ENCODE assay signal across 10 mouse cellular contexts in the genomic region with DNA sequence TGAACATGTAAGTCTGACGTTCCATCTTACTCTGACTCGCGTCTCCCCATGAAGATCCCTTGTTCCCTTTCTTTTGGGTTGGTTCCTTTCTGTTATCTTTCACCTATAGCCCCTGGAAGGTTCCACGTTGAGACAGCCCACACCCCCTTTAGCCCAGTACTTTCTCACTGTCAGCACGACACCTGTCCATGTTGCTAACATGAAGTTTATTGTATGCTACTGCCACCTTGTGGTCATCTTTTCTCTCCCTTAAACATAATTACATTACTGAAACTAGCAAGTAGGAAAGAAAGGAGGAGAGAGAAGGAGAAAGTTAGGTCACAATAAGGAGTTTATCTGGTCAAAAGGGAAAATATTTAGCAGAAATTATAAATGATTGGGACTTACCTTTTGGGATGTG. TPM values are rescaled to one million over a fixed set of nuclear protein-coding genes. Genes with fewer than 3 reads are reported as not detected.
DNase-seq lines count a peak whose midpoint lies in the region; ATAC-seq and TF ChIP-seq lines count a peak whose summit lies in the region.
"Had no signal": no experiment of that assay in that cellular context is flagged by ENCODE, and none has a peak within 500 bp of the region (broad histone marks: within the 10 kb centered on the region; RNA-seq: fewer than 3 reads in every experiment).

No protein-coding gene starts in this region.

- H3K4me1 ChIP-seq in MEL (ENCODE audit: control insufficient read depth in 1 of 2, insufficient read depth in 2 of 2, low read length in 2 of 2), result no peaks in the 10 kb centered on the region
- H3K4me1 ChIP-seq: liver, embryonic 13.5 days had no signal

- no peaks in the 10 kb centered on the region for H3K9me3 ChIP-seq in MEL (replicated peaks; ENCODE audit: insufficient read depth, low read length)
- H3K9me3 ChIP-seq: G1E; liver, embryonic 13.5 days had no signal

- no peaks in the 10 kb centered on the region; a peak in 1 of 4 replicates for H3K36me3 ChIP-seq in MEL (ENCODE audit: control insufficient read depth in 1 of 2, insufficient read depth in 2 of 2, low read length in 2 of 2)
- no peaks in the 10 kb centered on the region for H3K36me3 ChIP-seq in splenic B cell, adult 2 months (ENCODE audit: control insufficient read depth, insufficient read depth, low read length, poor library complexity, severe bottlenecking)
- H3K36me3 ChIP-seq: liver, embryonic 13.5 days had no signal

- TF ChIP-seq POLR2A in MEL (IDR thresholded peaks at IDR 0.05; ENCODE audit: control insufficient read depth in 1 of 2, insufficient read depth in 1 of 2, low read depth in 1 of 2, low read length in 2 of 2, poor library complexity in 1 of 2), result no peak

- H3K27me3 ChIP-seq in MEL (ENCODE audit: control insufficient read depth in 1 of 2, insufficient read depth in 2 of 2, low read length in 2 of 2), result no peaks in the 10 kb centered on the region
- H3K27me3 ChIP-seq in splenic B cell, adult 2 months (ENCODE audit: control insufficient read depth, insufficient read depth, low read length, poor library complexity, severe bottlenecking), result no peaks in the 10 kb centered on the region
- H3K27me3 ChIP-seq: liver, embryonic 13.5 days had no signal

- peak; percentile 40 for TF ChIP-seq RAD21 in MEL (IDR thresholded peaks at IDR 0.05; ENCODE audit: low read depth, low read length)

- H3K9ac ChIP-seq in MEL (ENCODE audit: control insufficient read depth, low read depth, low read length, poor library complexity, severe bottlenecking), result no peak overlapping the region
- H3K9ac ChIP-seq: liver, embryonic 13.5 days had no signal

- peak; percentile 66 for DNase-seq in cerebellum, adult 9-10 months
- no peak for DNase-seq in cerebellum, adult 11-12 months
- DNase-seq in left cerebral cortex, adult 2 months (ENCODE audit: extremely low spot score in 1 of 2, low spot score in 2 of 2), result no peak
- DNase-seq in left cerebral cortex, adult 8-10 months (ENCODE audit: low spot score in 2 of 2), result no peak
- peak; percentile 56 for DNase-seq in MEL (ENCODE audit: low read depth, low spot score)
- peak; percentile 66 for DNase-seq in splenic B cell, adult 2 months (ENCODE audit: low read depth, low spot score)
- no peak for DNase-seq in natural killer cell, adult 2 months (ENCODE audit: low spot score in 2 of 2)
- DNase-seq: liver, embryonic 13.5 days had no signal

- ATAC-seq in erythroblast, adult 5-6 weeks (replicated peaks; ENCODE audit: low FRiP score, poor library complexity, severe bottlenecking), result 0 out of 2 replicates have a peak, but pooled peaks have one; percentile 39

- intact Hi-C loops in left cerebral cortex, adult 2 months (cut with DNase I), result loop anchor here (2.0 kb wide), 1 partner anchor 21 kb away; no protein-coding TSS in a partner anchor

- no peak overlapping the region for H3K4me3 ChIP-seq in left cerebral cortex, adult 2 months
- H3K4me3 ChIP-seq in MEL (ENCODE audit: control insufficient read depth in 1 of 2, insufficient read depth in 1 of 2, low read depth in 2 of 2, low read length in 2 of 2), result no peak overlapping the region
- H3K4me3 ChIP-seq: liver, embryonic 13.5 days had no signal

- no peaks in the 10 kb centered on the region for H3K79me2 ChIP-seq in MEL (ENCODE audit: control insufficient read depth, insufficient read depth, low read length, poor library complexity)

- H3K27ac ChIP-seq in left cerebral cortex, adult 2 months, result no peak overlapping the region
- H3K27ac ChIP-seq in MEL (ENCODE audit: control insufficient read depth, low read depth, low read length), result no peak overlapping the region
- H3K27ac ChIP-seq: liver, embryonic 13.5 days had no signal

- no peak for TF ChIP-seq EP300 in MEL (IDR thresholded peaks at IDR 0.05; ENCODE audit: low read depth in 1 of 2, low read length in 2 of 2)

- TF ChIP-seq CTCF in left cerebral cortex, adult 2 months (IDR thresholded peaks at IDR 0.05), result peak; percentile 74
- TF ChIP-seq CTCF in MEL (IDR thresholded peaks at IDR 0.05 in 2 of 3, conservative IDR thresholded peaks at IDR 0.05 in 1 of 3; ENCODE audit: control insufficient read depth in 1 of 3, insufficient read depth in 1 of 3, low read depth in 2 of 3, low read length in 3 of 3, poor library complexity in 1 of 3, severe bottlenecking in 1 of 3), result peak in 2 of 3 experiments; percentile 34 to 53; a peak in 4 of 6 replicates

TF ChIP-seq in MEL, 35 proteins besides CTCF, POLR2A, EP300 and RAD21:
- TF ChIP-seq ETS1 (IDR thresholded peaks at IDR 0.05; ENCODE audit: low read depth, low read length) (no peak), SMC3 (IDR thresholded peaks at IDR 0.05; ENCODE audit: low read depth, low read length) (peak; percentile 35; the same call in 1 of the 2 replicates), MAZ (IDR thresholded peaks at IDR 0.05; ENCODE audit: low read depth, low read length) (no peak), TCF12 (IDR thresholded peaks at IDR 0.05; ENCODE audit: low read depth, low read length) (no peak)

RNA-seq across cellular contexts. Expression of gene Magee1, which starts 16.0 kb away (rescaled TPM):
- 100 to 1,000 TPM; 142 to 145 TPM for total RNA-seq in left cerebral cortex, adult 2 months (2021)
- total RNA-seq in left cerebral cortex, adult 8-10 months (2022), result 100 to 1,000 TPM; 154 to 159 (median 158) TPM
- 0.33 and 0.35 TPM in 2 replicates for total RNA-seq in MEL (2012; rRNA removed)
- polyA plus RNA-seq in MEL (2012; ENCODE audit: insufficient read depth in 1 of 2, insufficient read length in 2 of 2, low read depth in 1 of 2, low replicate concordance in 2 of 2, missing spikeins in 1 of 2), result under 1 TPM in 1 of 2 experiments, not detected in 1; 0.89 TPM
- total RNA-seq in erythroblast, adult 5-6 weeks (2015; ENCODE audit: low replicate concordance), result 0.19 TPM in 1 of 2 replicates, not detected in the other
- 0.70 TPM in 1 of 2 replicates, not detected in the other for total RNA-seq in erythroblast, adult 5-6 weeks (2017; ENCODE audit: low replicate concordance)

RNA-seq across cellular contexts. Expression of gene Pbdc1, which starts 24.6 kb away (rescaled TPM):
- 10 to 100 TPM; 17.2 to 18.5 TPM for total RNA-seq in left cerebral cortex, adult 2 months (2021)
- 10 to 100 TPM; 16.8 to 20.6 (median 19.5) TPM for total RNA-seq in left cerebral cortex, adult 8-10 months (2022)
- 43.8 and 45.4 TPM in 2 replicates for total RNA-seq in MEL (2012; rRNA removed)
- 10 to 100 TPM in 1 of 2 experiments, not detected in 1; 54.8 TPM for polyA plus RNA-seq in MEL (2012; ENCODE audit: insufficient read depth in 1 of 2, insufficient read length in 2 of 2, low read depth in 1 of 2, low replicate concordance in 2 of 2, missing spikeins in 1 of 2)
- total RNA-seq in erythroblast, adult 5-6 weeks (2015; ENCODE audit: low replicate concordance), result 9.2 and 15.8 TPM in 2 replicates
- total RNA-seq in erythroblast, adult 5-6 weeks (2017; ENCODE audit: low replicate concordance), result 5.2 and 7.2 TPM in 2 replicates

Comparison
In these comparisons a context has a peak if more than half of its experiments do, and no peak if none do; other contexts are left out.
1. DNase-seq: peak in cerebellum, adult 9-10 months (single experiment), MEL (single experiment) and splenic B cell, adult 2 months (single experiment); none in cerebellum, adult 11-12 months (single experiment), left cerebral cortex, adult 2 months (0 of 2), left cerebral cortex, adult 8-10 months (0 of 2) and natural killer cell, adult 2 months (0 of 2).
2. RNA of gene Magee1, which starts 16.0 kb away (total RNA-seq): 154 to 159 TPM in left cerebral cortex, adult 8-10 months and 142 to 145 TPM in left cerebral cortex, adult 2 months; 0.33 to 0.35 TPM in MEL and 0.19 to 0.70 TPM in erythroblast, adult 5-6 weeks; every median in the first group is over 10 times any median in the second.